Mouse (Mus musculus): Measurements from ENCODE around the gene Grip1. TPM values are rescaled to one million over a fixed set of nuclear protein-coding genes. Genes with fewer than 3 reads are reported as not detected.

Grip1 gene
- polyA plus RNA-seq, 1 experiment from 2014 or later = 0.86 TPM

- TF ChIP-seq EP300 (IDR thresholded peaks at IDR 0.05; ENCODE audit: low read depth) = no peak
- no peak for TF ChIP-seq CTCF (IDR thresholded peaks at IDR 0.05; ENCODE audit: low read depth)
- H3K4me1 ChIP-seq (ENCODE audit: insufficient read depth) = peaks cover 7% of the 10 kb centered on the region; the same call in 1 of the 2 replicates
- ATAC-seq (peak; percentile 75), DNase-seq (peak; percentile 47)
- no peaks in the 10 kb centered on the region for H3K36me3 ChIP-seq (replicated peaks; ENCODE audit: insufficient read depth, low read length)
- peak overlapping the region; percentile 65 for H3K9ac ChIP-seq (replicated peaks)
- peaks cover 25% of the 10 kb centered on the region for H3K27me3 ChIP-seq (ENCODE audit: insufficient read depth, low read length)
- H3K27ac ChIP-seq (ENCODE audit: low read depth) = peak overlapping the region; percentile 62
- 3% methylated on average over 25 of the region's 57 CpGs for WGBS (ENCODE audit: insufficient replicate concordance)
- H3K4me2 ChIP-seq (ENCODE audit: low read depth, low read length) = peak overlapping the region; percentile 83
- no peaks in the 10 kb centered on the region for H3K9me3 ChIP-seq (ENCODE audit: low read length)
- peak overlapping the region; percentile 62 for H3K4me3 ChIP-seq (ENCODE audit: low read depth, low read length)
Measured at GRCm38 (mm10) chr10:119454106-119454667, 557 bp downstream of the Grip1 start.

GRCm38 (mm10) chr10:119454668-119455542 lies 1.3 kb downstream of the Grip1 start:
- Histone ChIP-seq H3K27me3 (ENCODE audit: insufficient read depth, low read length) (peaks cover 25% of the 10 kb centered on the region), H3K4me1 (ENCODE audit: insufficient read depth) (peaks cover 7% of the 10 kb centered on the region; the same call in 1 of the 2 replicates), H3K36me3 (replicated peaks; ENCODE audit: insufficient read depth, low read length) (no peaks in the 10 kb centered on the region), H3K4me3 (ENCODE audit: low read depth, low read length) (peak overlapping the region; percentile 62), H3K27ac (ENCODE audit: low read depth) (no peak overlapping the region), H3K9ac (replicated peaks) (peak overlapping the region; percentile 65), H3K9me3 (ENCODE audit: low read length) (no peaks in the 10 kb centered on the region), H3K4me2 (ENCODE audit: low read depth, low read length) (peak overlapping the region; percentile 83)
- no peak for DNase-seq
- no peak for ATAC-seq
- no peak for TF ChIP-seq EP300 (IDR thresholded peaks at IDR 0.05; ENCODE audit: low read depth)
- no peak for TF ChIP-seq CTCF (IDR thresholded peaks at IDR 0.05; ENCODE audit: low read depth)
- under 1% methylated on average over 30 of the region's 31 CpGs for WGBS (ENCODE audit: insufficient replicate concordance)

- Histone ChIP-seq H3K36me3 (replicated peaks; ENCODE audit: insufficient read depth, low read length) (no peaks in the 10 kb centered on the region), H3K9ac (replicated peaks) (no peak overlapping the region), H3K27me3 (ENCODE audit: insufficient read depth, low read length) (peaks cover 25% of the 10 kb centered on the region), H3K4me1 (ENCODE audit: insufficient read depth) (peaks cover 7% of the 10 kb centered on the region; the same call in 1 of the 2 replicates), H3K4me3 (ENCODE audit: low read depth, low read length) (peak overlapping the region; percentile 62), H3K9me3 (ENCODE audit: low read length) (no peaks in the 10 kb centered on the region), H3K27ac (ENCODE audit: low read depth) (no peak overlapping the region), H3K4me2 (ENCODE audit: low read depth, low read length) (peak overlapping the region; percentile 83)
- TF ChIP-seq EP300 (IDR thresholded peaks at IDR 0.05; ENCODE audit: low read depth) (no peak), CTCF (IDR thresholded peaks at IDR 0.05; ENCODE audit: low read depth) (no peak)
- WGBS (ENCODE audit: insufficient replicate concordance) = 11% methylated on average over 10 of the region's 10 CpGs
- ATAC-seq = no peak
- no peak for DNase-seq
Measured at GRCm38 (mm10) chr10:119455543-119455940, 1.9 kb downstream of the Grip1 start.

GRCm38 (mm10) chr10:119457121-119457520 lies 3.5 kb downstream of the Grip1 start:
- Histone ChIP-seq H3K9me3 (ENCODE audit: low read length) (no peaks in the 10 kb centered on the region), H3K27ac (ENCODE audit: low read depth) (no peak overlapping the region), H3K9ac (replicated peaks) (no peak overlapping the region), H3K27me3 (ENCODE audit: insufficient read depth, low read length) (peaks cover 25% of the 10 kb centered on the region), H3K36me3 (replicated peaks; ENCODE audit: insufficient read depth, low read length) (no peaks in the 10 kb centered on the region), H3K4me3 (ENCODE audit: low read depth, low read length) (no peak overlapping the region), H3K4me1 (ENCODE audit: insufficient read depth) (peaks cover 7% of the 10 kb centered on the region; the same call in 1 of the 2 replicates), H3K4me2 (ENCODE audit: low read depth, low read length) (no peak overlapping the region)
- TF ChIP-seq CTCF (IDR thresholded peaks at IDR 0.05; ENCODE audit: low read depth) = no peak
- no peak for TF ChIP-seq EP300 (IDR thresholded peaks at IDR 0.05; ENCODE audit: low read depth)
- DNase-seq (no peak), ATAC-seq (no peak)
- 78% methylated on average over 5 of the region's 5 CpGs for WGBS (ENCODE audit: insufficient replicate concordance)

DNA sequence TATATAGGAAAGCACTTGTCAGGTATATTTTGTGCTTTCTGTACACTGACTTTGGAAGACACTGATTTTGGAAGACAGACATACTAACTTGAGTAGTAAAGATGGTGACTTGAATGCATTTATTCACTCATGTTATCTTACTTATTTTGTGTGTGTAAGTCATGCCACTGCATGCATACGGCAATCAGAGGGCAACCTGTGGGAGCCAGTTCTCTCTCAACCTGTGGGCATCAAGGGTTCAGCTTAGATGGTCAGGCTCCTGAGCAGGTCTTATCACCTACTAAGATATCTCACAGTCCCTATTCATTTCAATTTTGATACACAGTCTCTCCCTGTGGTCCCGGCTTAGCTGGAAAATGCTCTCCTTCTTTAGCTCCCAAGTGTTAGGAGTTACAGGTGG lies 5.4 kb downstream of the Grip1 start:
- Histone ChIP-seq H3K9me3 (ENCODE audit: low read length) (no peaks in the 10 kb centered on the region), H3K27ac (ENCODE audit: low read depth) (no peak overlapping the region), H3K4me1 (ENCODE audit: insufficient read depth) (peaks cover 7% of the 10 kb centered on the region; the same call in 1 of the 2 replicates), H3K4me2 (ENCODE audit: low read depth, low read length) (no peak overlapping the region), H3K4me3 (ENCODE audit: low read depth, low read length) (no peak overlapping the region), H3K36me3 (replicated peaks; ENCODE audit: insufficient read depth, low read length) (no peaks in the 10 kb centered on the region), H3K27me3 (ENCODE audit: insufficient read depth, low read length) (peaks cover 14% of the 10 kb centered on the region), H3K9ac (replicated peaks) (no peak overlapping the region)
- TF ChIP-seq CTCF (IDR thresholded peaks at IDR 0.05; ENCODE audit: low read depth) (no peak), EP300 (IDR thresholded peaks at IDR 0.05; ENCODE audit: low read depth) (no peak)
- 85% methylated on average over 2 of the region's 2 CpGs for whole genome bisulfite sequencing (ENCODE audit: insufficient replicate concordance)
- ATAC-seq (no peak), DNase-seq (no peak)

DNA sequence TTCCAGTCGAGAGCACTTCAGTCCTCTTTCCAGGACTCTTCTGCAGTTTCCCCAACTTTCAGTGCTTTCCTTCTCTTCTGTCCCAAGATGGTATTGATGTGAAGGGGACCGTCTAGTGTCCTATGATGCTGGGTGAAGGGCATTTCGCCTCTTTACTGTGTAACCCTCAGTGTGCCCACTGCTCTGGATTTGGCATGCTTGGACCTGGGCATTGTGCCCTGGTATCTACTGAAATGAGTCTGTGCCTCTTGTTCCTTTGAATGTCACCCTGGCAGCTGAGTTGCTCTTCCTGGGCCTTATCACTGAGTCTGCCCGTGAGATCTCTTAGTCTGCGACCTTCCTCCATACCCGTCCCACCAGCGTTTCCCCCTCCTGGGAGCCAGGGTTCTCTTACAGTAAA lies 9.7 kb downstream of the Grip1 start:
- H3K9me3 ChIP-seq (ENCODE audit: low read length) = no peaks in the 10 kb centered on the region
- H3K4me1 ChIP-seq (ENCODE audit: insufficient read depth) = no peaks in the 10 kb centered on the region
- H3K27me3 ChIP-seq (ENCODE audit: insufficient read depth, low read length) = no peaks in the 10 kb centered on the region
- ATAC-seq (no peak), DNase-seq (no peak)
- H3K27ac ChIP-seq (ENCODE audit: low read depth) = no peak overlapping the region
- no peak overlapping the region for H3K4me2 ChIP-seq (ENCODE audit: low read depth, low read length)
- H3K36me3 ChIP-seq (replicated peaks; ENCODE audit: insufficient read depth, low read length) = no peaks in the 10 kb centered on the region
- H3K9ac ChIP-seq (replicated peaks) = no peak overlapping the region
- TF ChIP-seq EP300 (IDR thresholded peaks at IDR 0.05; ENCODE audit: low read depth) (no peak), CTCF (IDR thresholded peaks at IDR 0.05; ENCODE audit: low read depth) (no peak)
- WGBS (ENCODE audit: insufficient replicate concordance) = 62% methylated on average over 7 of the region's 7 CpGs
- H3K4me3 ChIP-seq (ENCODE audit: low read depth, low read length) = no peak overlapping the region

Measured in liver, postnatal 0 days (tissue).